Mouse (Mus musculus): ENCODE measurements around the gene Zc3h8.
A peak's percentile ranks its signal among the peaks of the same experiment; 100 is the strongest.

DNA sequence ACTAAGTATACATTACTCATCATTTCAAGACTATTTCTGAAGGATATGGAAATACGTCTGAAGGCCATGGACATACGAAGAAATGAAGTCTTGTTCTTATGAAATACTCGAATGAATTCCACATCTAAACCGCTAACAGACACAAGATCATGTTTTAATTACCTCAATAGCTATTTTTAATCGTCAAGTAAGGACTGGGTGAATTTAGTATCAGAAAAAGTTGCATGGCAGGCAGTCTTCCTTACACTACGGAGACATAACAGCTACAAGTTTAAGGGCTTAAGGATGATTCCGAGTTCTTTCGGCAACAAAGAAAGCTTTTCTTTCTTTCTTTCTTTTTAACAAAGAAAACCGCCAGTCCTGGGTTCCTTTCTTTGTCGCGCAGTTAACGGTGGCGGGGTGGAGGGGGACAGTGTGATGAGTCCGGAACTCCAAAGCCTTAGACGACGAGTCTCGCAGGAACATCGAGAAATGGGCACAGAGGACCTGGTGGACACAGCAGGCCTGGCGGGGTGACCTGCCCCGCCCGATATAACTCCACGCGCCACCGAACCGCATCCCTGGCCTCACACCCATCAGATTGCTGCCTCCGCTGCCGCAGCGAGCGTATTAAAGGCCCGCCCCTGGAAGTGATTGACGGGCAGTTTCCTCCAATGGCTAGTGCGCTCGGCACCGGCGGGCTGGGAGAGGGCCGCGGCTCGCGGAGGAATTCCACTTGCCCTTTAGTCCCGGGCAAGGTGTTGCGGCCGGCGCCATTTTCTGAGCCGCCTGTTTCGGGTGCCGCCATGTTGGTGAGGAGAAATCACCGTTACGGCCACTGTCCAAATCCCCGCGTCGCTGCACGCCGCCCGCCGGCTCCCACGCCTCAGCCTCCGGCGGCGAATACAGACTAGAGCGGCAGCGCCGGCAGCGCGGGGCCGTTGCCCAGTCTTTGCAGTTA lies 23.0 kb upstream of the Zc3h8 start, which contains the start of gene Zc3h6:
- TF ChIP-seq FLI1 (IDR thresholded peaks at IDR 0.05; ENCODE audit: low read length), result no peak
- TF ChIP-seq GATA1 (IDR thresholded peaks at IDR 0.05; ENCODE audit: borderline replicate concordance, low read length), result peak; percentile 72; the same call in 1 of the 3 replicates

All from megakaryocyte, embryonic 14.5 days (primary cell).